Mouse (Mus musculus) heart, embryonic 10.5 days (tissue): ENCODE measurements around the gene Nfrkb. TPM values are rescaled to one million over a fixed set of nuclear protein-coding genes. Genes with fewer than 3 reads are reported as not detected.

Source experiments
- DNase-seq: peaks from one replicate; pipeline ENCODE4 v3.0.0-alpha.2; 2017; ENCODE audit warnings: low spot score
- H3K27ac ChIP-seq: fragments of 300-500 bp; sonication (generic); 2 replicates; pipeline ENCODE4 v1.5.1; 2016; ENCODE audit warnings: mild to moderate bottlenecking
- H3K27me3 ChIP-seq: fragments of 300-500 bp; sonication (generic); 2 replicates; pipeline ENCODE4 v1.6.1; 2016; ENCODE audit warnings: mild to moderate bottlenecking; ENCODE audit not compliant: poor library complexity, insufficient read depth, severe bottlenecking
- H3K36me3 ChIP-seq: fragments of 300-500 bp; sonication (generic); 2 replicates; pipeline ENCODE4 v1.6.1; 2016; ENCODE audit warnings: mild to moderate bottlenecking, moderate library complexity
- H3K4me1 ChIP-seq: fragments of 300-500 bp; sonication (generic); 2 replicates; pipeline ENCODE4 v1.6.1; 2016; ENCODE audit warnings: mild to moderate bottlenecking
- H3K4me3 ChIP-seq: fragments of 300-500 bp; sonication (generic); 2 replicates; pipeline ENCODE4 v1.5.1; 2016; ENCODE audit warnings: mild to moderate bottlenecking, moderate library complexity
- H3K9me3 ChIP-seq: fragments of 300-500 bp; sonication (generic); 2 replicates; pipeline ENCODE4 v1.6.1; 2016; ENCODE audit warnings: mild to moderate bottlenecking, moderate library complexity
- WGBS: fragments of 180-500 bp; shearing (Covaris S2); methylation state at CpG from one replicate; pipeline ENCODE4 v1.1.7; 2016; 5-methylcytosine and 5-hydroxymethylcytosine counted together
- polyA plus RNA-seq: library from polyadenylated mRNA; unstranded; fragments of >200 nt; fragmentation: Nextera tagmentation; extraction: Ambion mirVana; gene quantifications from 2 replicates; pipeline ENCODE4 v1.2.1, GENCODE M21; 2016

Nfrkb gene
- polyA plus RNA-seq, 1 experiment from 2014 or later = 15.2 TPM

GRCm38 (mm10) chr9:31433431-31433830 is 47.4 kb downstream of the Nfrkb start:
- Histone ChIP-seq H3K27me3 (no peaks in the 10 kb centered on the region), H3K27ac (no peak overlapping the region), H3K4me3 (no peak overlapping the region), H3K36me3 (no peaks in the 10 kb centered on the region), H3K4me1 (peaks cover 8% of the 10 kb centered on the region; the same call in 1 of the 2 replicates), H3K9me3 (no peaks in the 10 kb centered on the region)
- DNase-seq = peak; percentile 16
- 75% methylated on average over 3 of the region's 3 CpGs for WGBS

DNA sequence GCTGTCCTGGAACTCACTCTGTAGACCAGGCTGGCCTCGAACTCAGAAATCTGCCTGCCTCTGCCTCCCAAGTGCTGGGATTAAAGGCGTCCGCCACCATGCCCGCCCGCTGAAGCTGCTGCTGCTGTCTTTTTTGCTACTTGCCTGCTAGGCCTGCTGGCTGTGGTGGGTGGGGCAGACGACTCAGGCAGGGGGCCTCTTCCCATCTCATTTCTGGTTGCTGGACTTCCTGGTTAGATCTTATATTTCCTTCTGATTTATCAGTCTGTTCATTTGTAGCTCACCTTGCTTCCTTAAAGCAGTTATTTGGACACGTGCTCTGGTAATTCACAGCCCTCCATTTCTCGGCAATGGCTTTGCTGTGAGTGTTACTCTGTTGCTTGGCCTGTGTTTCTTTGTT is 49.4 kb downstream of the Nfrkb start:
- H3K9me3 ChIP-seq = no peaks in the 10 kb centered on the region
- H3K4me3 ChIP-seq = no peak overlapping the region
- DNase-seq = peak; percentile 38
- no peaks in the 10 kb centered on the region for H3K36me3 ChIP-seq
- WGBS = 80% methylated on average over 8 of the region's 8 CpGs
- H3K27me3 ChIP-seq = no peaks in the 10 kb centered on the region
- peaks cover 8% of the 10 kb centered on the region; the same call in 1 of the 2 replicates for H3K4me1 ChIP-seq
- H3K27ac ChIP-seq = no peak overlapping the region

DNA sequence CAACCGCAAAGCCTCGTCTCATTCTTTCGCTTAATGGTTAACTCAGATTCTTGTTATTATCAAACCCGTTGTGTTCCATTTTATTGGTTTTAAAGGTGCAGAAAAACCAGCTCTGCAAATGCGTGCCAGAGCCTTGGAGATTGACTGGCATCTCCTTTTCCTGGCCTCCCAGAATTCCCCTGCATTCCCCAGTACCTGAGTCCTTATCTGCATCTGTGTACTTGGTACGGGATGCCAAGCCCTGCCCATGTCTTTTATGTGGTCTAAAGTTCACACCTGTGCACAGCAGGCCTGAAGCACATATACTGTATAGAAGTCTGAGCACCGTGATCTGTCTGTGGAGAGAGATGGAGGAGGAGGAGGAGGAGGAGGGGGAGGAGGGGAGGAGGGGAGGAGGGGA is 51.9 kb downstream of the Nfrkb start:
- no peaks in the 10 kb centered on the region for H3K4me1 ChIP-seq
- WGBS = 78% methylated on average over 7 of the region's 7 CpGs
- H3K27ac ChIP-seq = no peak overlapping the region
- DNase-seq = peak; percentile 43
- no peaks in the 10 kb centered on the region for H3K27me3 ChIP-seq
- no peaks in the 10 kb centered on the region for H3K36me3 ChIP-seq
- no peaks in the 10 kb centered on the region for H3K9me3 ChIP-seq
- no peak overlapping the region for H3K4me3 ChIP-seq

DNA sequence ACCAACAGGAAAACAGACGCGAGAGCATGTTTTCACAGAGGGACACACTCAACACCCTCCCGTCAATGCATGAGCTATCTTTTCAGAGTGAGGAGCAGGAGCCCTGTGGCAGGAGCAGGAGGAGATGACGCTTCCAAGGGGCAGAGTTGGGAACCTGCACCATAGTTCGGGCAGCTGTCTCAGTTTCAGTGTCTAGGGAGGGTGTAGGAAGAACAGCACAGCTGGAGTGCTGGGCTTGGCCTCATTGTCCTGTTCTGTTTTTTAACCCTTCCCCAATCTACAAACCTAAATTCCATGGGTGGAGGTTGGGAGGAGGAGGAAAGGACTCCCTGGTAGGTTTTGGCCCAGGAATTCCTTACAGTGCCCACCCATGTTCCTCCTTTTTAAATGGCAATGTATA is 52.8 kb downstream of the Nfrkb start:
- 43% methylated on average over 5 of the region's 5 CpGs for WGBS
- DNase-seq = peak; percentile 53
- no peaks in the 10 kb centered on the region for H3K27me3 ChIP-seq
- no peaks in the 10 kb centered on the region for H3K36me3 ChIP-seq
- H3K4me3 ChIP-seq = no peak overlapping the region
- no peak overlapping the region for H3K27ac ChIP-seq
- no peaks in the 10 kb centered on the region for H3K4me1 ChIP-seq
- H3K9me3 ChIP-seq = no peaks in the 10 kb centered on the region

DNA sequence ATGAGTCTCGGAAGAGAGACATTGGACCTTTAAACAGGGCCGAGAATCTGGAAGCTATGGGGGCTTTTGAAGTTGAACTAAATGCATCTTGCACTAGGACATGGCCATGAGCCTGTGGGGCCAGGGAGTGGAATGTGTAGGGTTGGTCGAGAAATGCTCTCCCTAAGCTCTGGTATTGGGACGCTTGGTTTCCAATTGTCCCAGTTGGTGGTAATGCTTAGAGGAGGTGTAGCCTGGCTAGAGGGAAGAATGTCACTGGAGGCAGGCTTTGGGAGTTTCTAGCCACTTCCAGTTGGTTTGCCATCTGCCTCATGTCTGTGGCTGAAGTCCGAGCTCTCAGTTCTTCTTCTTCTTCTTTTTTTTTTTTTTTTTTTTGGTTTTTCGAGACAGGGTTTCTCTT is 53.3 kb downstream of the Nfrkb start:
- no peaks in the 10 kb centered on the region for H3K36me3 ChIP-seq
- 0 out of 2 replicates have a peak, but pooled peaks cover 2% of the 10 kb centered on the region for H3K4me1 ChIP-seq
- WGBS = 78% methylated on average over 6 of the region's 6 CpGs
- no peak overlapping the region for H3K4me3 ChIP-seq
- peak; percentile 27 for DNase-seq
- no peaks in the 10 kb centered on the region for H3K9me3 ChIP-seq
- no peaks in the 10 kb centered on the region for H3K27me3 ChIP-seq
- H3K27ac ChIP-seq = no peak overlapping the region

DNA sequence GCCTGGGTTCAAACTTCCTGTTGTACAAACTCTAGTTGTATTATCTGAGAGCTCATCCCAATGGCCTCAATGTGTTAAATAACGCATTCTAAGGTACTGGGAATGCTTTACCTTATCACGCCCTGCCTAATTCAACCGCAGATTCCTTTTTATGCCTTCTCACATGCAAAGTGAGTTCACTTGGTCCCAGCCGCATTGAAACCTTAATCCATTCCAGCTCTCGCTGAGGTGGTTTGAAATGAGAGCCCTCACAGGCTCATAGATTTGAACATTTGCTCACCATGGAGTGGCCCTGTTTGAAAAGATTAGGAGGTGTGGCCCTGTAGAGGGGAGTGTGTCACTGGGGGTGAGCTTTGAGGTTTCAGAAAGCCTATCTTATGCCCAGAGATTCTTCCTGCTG is 54.4 kb downstream of the Nfrkb start:
- 80% methylated on average over 5 of the region's 5 CpGs for whole genome bisulfite sequencing
- Histone ChIP-seq H3K4me3 (no peak overlapping the region), H3K27me3 (no peaks in the 10 kb centered on the region), H3K4me1 (0 out of 2 replicates have a peak, but pooled peaks cover 4% of the 10 kb centered on the region), H3K27ac (no peak overlapping the region), H3K36me3 (no peaks in the 10 kb centered on the region), H3K9me3 (no peaks in the 10 kb centered on the region)
- no peak for DNase-seq

DNA sequence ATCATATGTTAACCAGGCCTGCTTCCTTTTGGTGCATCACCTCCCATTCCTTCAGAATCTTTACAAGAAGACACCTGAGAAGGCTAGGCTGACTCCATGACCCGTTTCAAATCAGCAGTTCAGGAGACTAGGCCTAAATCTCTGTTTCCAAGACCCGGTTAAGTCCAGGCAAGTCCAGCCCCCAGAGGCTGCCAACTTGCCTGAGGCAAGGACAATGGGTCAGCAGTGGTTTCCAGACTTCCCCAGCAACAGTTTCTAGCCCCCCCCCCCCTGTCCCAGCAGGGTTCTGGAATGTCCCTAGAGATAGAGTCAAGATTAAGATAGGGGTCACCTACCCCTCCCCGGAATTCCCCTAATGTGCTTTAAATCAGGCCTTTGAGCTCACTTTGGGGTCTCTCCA is 55.5 kb downstream of the Nfrkb start:
- 0 out of 2 replicates have a peak, but pooled peaks cover 4% of the 10 kb centered on the region for H3K4me1 ChIP-seq
- DNase-seq = peak; percentile 63
- no peak overlapping the region for H3K4me3 ChIP-seq
- H3K27ac ChIP-seq = no peak overlapping the region
- no peaks in the 10 kb centered on the region for H3K36me3 ChIP-seq
- no peaks in the 10 kb centered on the region for H3K27me3 ChIP-seq
- H3K9me3 ChIP-seq = no peaks in the 10 kb centered on the region
- WGBS = 76% methylated on average over 3 of the region's 3 CpGs

DNA sequence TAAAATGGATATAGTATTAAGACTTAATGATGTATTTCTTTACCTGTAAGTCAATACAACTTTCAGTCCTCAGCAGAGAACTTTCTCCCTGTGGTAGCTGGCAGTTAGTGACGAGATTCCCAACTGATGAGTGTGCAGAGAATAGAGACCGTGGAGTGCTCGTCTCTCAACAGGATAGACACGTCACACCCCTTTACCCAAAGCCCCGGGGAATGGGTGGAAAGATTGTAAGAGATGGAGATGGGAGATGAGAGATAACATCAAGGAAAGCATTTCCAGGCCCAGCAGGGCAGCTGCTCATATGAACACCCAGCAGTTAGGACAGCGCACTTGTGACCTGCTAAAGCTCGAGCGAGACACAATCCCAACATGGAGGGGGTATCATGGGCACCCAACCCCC is 58.2 kb downstream of the Nfrkb start:
- H3K4me1 ChIP-seq = 0 out of 2 replicates have a peak, but pooled peaks cover 4% of the 10 kb centered on the region
- H3K9me3 ChIP-seq = no peaks in the 10 kb centered on the region
- no peak overlapping the region for H3K27ac ChIP-seq
- no peaks in the 10 kb centered on the region for H3K27me3 ChIP-seq
- no peak overlapping the region for H3K4me3 ChIP-seq
- peak; percentile 71 for DNase-seq
- WGBS = 53% methylated on average over 8 of the region's 8 CpGs
- H3K36me3 ChIP-seq = no peaks in the 10 kb centered on the region

DNA sequence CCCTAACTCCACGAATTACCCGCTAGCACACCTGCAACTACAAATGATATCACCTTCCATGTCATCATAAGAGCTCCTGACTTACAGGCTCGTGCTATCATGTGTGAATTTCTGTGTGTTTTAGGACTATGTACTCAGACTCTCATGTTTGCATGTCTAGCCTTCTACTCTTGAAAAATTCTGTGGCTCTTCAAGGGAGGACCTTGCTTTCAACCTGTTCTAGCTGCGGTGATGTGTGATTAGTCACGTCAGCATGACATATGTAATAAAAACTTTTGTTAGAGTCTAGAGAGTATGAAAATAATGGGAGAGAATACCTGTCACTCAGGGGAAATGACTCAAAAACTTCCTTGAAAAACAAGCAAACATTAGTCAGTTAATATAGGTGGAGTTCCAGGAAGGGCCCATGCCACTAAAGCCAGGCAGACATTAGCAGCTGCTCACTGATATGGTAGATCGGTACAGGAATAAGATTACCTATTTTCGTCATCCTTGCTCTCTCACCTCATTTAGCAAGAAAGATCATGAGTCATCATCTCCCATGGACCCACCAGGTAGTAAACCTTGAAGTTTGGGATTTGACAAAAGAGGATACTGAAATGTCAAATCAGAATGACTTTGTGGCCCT is 63.3 kb downstream of the Nfrkb start:
- Histone ChIP-seq H3K9me3 (no peaks in the 10 kb centered on the region), H3K27me3 (no peaks in the 10 kb centered on the region), H3K36me3 (no peaks in the 10 kb centered on the region), H3K4me1 (0 out of 2 replicates have a peak, but pooled peaks cover 2% of the 10 kb centered on the region), H3K4me3 (no peak overlapping the region), H3K27ac (no peak overlapping the region)
- no peak for DNase-seq
- 80% methylated on average over 7 of the region's 7 CpGs for WGBS

GRCm38 (mm10) chr9:31452166-31452565 is 66.2 kb downstream of the Nfrkb start:
- H3K27me3 ChIP-seq = no peaks in the 10 kb centered on the region
- no peak overlapping the region for H3K27ac ChIP-seq
- no peak overlapping the region for H3K4me3 ChIP-seq
- no peaks in the 10 kb centered on the region for H3K36me3 ChIP-seq
- WGBS = 72% methylated on average over 10 of the region's 10 CpGs
- DNase-seq = no peak
- no peaks in the 10 kb centered on the region for H3K4me1 ChIP-seq
- H3K9me3 ChIP-seq = no peaks in the 10 kb centered on the region

- no peaks in the 10 kb centered on the region for H3K27me3 ChIP-seq
- DNase-seq = peak; percentile 69
- WGBS = 45% methylated on average over 1 of the region's 1 CpGs
Measured at GRCm38 (mm10) chr9:31454356-31454755, 68.4 kb downstream of the Nfrkb start.

DNA sequence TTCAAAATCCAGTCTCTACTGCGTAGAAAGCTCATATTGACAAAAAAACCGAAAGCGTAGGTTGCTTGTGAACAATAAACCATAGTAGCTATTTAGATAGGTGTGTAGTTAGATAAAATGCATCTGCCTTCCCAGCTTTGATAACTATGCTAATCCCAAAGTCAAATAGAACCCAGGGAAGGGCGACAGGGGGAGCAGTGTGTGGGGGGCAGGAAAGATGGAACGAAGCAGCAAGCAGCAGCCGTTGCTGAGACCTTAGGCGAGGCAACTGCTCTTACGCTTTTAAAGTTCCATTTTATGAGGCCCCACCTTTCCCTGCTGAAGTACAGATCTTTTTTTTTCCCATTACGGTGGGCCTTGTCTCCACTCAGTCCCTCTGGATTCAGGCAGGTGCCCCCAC is 77.2 kb downstream of the Nfrkb start:
- peak; percentile 17 for DNase-seq
- 44% methylated on average over 9 of the region's 9 CpGs for WGBS
- no peaks in the 10 kb centered on the region for H3K36me3 ChIP-seq
- peak overlapping the region; percentile 47 for H3K4me3 ChIP-seq
- H3K27ac ChIP-seq = no peak overlapping the region
- H3K9me3 ChIP-seq = no peaks in the 10 kb centered on the region
- H3K4me1 ChIP-seq = peaks cover 13% of the 10 kb centered on the region
- peaks cover 41% of the 10 kb centered on the region for H3K27me3 ChIP-seq

More at GRCm38 (mm10) chr9:31454356-31454755, 68.4 kb downstream of the Nfrkb start:
- H3K4me3 ChIP-seq = no peak overlapping the region
- no peaks in the 10 kb centered on the region for H3K4me1 ChIP-seq
- no peaks in the 10 kb centered on the region for H3K9me3 ChIP-seq
- no peak overlapping the region for H3K27ac ChIP-seq
- no peaks in the 10 kb centered on the region for H3K36me3 ChIP-seq

DNA sequence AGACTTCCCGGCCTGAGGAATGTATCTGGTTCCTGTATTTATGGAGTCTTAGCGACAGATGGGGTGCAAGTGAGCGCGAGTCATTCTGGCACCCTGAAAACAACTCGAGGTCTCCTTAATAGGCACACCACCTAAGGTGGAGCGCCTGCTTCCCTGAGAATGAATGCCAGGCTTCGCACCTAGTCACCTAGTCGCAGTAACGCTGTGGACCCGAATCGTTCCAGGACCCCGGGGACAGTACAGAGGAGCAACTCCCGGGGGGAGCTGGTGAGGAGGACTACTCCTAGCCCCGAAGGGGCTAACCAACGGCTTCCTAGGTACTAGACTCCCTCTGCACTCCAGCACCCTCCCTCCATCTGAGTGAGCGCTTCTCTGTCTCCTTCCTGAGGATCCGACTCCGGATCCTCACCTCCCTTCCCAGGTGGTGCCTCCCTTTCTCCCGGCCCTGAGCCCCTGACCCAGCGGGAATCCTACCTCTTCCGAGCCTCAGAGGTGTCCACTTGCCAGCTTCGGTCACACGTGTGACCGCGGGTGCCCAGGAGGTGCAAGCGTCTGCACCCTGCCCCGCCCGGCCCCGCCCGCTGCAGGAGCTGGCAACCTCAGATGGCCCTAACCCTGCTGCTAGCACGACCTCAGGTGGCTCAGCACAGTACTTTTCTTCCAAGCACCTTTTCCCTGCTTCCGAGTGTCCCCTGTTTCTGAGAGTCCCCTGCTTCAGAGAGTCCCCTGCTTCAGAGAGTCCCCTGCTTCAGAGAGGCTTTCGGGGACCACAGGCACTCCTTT is 77.9 kb downstream of the Nfrkb start, which contains the start of gene Tmem45b:
Tmem45b (minus strand) TSS at position 771 of the 783 bp plus-strand sequence.
- H3K4me1 ChIP-seq = peaks cover 13% of the 10 kb centered on the region
- H3K27me3 ChIP-seq = peaks cover 41% of the 10 kb centered on the region
- H3K27ac ChIP-seq = no peak within 1 kb of the TSS
- H3K4me3 ChIP-seq = peak within 1 kb of the TSS; percentile 47
- DNase-seq = peak; percentile 68
- no peaks in the 10 kb centered on the region for H3K36me3 ChIP-seq
- no peaks in the 10 kb centered on the region for H3K9me3 ChIP-seq
- 5% methylated on average over 33 of the region's 33 CpGs for WGBS
